Mouse (Mus musculus): ENCODE data around the gene Rasa2.
"Not testable (repeated sequence)": the region's sequence is repeated elsewhere in the genome, so short reads cannot be mapped to it uniquely, and the experiment has no call there.

Gene Rasa2

GRCm38 (mm10) chr9:96631389-96632072 is at the start of gene Rasa2:
Gene Rasa2, minus strand, starts transcription at chr9:96631617.
- peak; percentile 98 for ATAC-seq (ENCODE audit: low TSS enrichment)

DNA sequence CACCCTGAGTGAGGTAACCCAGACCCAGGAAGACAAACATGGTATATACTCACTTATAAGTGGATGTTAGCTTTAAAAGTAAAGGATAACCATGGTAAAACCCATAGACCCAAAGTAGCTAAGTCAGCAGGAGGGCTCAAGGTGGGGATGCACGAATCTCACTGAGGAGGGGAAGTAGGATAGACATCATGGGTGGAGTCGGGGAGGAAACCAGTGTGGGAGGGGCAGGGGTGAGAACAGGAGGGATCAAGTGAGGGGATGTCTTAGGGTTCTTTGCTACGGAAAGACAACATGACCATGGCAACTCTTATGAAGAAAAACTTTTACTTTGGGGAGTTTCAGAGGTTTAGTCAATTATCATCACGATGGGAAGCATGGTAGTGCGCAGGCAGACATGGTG is 47.2 kb upstream of the Rasa2 start:
- no peak for ATAC-seq (ENCODE audit: low TSS enrichment)

DNA sequence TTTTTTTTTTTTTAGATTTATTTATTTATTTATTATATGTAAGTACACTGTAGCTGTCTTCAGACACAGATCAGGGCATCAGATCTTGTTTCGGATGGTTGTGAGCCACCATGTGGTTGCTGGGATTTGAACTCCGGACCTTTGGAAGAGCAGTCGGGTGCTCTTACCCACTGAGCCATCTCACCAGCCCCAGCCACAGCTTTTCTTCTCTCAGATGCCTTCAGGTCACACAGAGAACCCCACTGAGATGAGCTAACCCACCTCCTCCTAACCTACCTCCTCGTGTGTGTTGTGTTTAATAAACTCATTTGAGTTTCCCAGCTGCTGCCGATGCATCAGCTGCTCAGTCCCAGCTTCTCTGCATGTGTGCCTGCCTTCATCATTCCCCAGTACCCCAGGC is 46.3 kb upstream of the Rasa2 start:
- ATAC-seq (ENCODE audit: low TSS enrichment) = not testable (repeated sequence)

- no peak for ATAC-seq (ENCODE audit: low TSS enrichment)
Observed at GRCm38 (mm10) chr9:96676671-96677070, 45.3 kb upstream of the Rasa2 start.

DNA sequence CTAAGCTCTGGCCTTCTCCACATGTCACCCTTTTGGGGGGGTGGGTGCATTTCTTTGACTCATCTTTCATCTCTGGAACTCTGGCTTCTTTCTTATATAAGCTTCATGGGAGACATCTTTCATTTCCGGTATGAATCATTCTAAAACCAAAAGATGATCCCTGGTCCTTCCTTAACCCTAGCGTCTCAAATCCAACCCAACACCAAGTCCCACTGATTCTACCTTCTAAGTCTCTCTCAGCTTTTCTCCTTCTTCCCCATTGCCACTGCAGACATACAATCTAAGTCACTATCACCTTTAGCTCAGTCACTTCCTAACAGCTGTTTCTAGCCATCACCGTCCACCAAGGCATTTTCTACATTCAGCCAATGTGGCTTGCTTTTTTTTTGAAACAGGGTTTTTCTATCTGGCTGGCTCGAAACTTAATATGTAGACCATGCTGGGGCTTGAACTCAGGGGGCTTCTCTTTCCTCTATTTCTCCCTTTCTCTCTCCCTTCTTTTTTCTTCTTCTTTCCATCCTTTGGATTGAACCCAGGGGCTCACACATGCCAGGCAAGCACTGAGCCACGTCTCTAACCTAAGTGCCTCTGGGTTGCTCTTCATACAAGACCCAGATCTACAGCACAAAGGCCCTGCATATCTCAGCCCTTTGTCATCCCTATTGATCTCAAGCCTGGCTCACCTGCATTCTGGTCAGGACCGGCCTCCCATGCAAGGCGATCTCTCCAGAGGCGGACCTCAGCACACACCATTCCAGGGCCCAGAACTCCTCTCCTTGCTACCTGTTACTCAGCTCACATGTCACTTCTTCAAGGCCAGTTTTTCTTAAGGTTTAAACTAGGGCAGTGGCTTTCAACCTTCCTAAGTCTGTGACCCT is 44.6 kb upstream of the Rasa2 start:
- ATAC-seq (ENCODE audit: low TSS enrichment) = no peak

DNA sequence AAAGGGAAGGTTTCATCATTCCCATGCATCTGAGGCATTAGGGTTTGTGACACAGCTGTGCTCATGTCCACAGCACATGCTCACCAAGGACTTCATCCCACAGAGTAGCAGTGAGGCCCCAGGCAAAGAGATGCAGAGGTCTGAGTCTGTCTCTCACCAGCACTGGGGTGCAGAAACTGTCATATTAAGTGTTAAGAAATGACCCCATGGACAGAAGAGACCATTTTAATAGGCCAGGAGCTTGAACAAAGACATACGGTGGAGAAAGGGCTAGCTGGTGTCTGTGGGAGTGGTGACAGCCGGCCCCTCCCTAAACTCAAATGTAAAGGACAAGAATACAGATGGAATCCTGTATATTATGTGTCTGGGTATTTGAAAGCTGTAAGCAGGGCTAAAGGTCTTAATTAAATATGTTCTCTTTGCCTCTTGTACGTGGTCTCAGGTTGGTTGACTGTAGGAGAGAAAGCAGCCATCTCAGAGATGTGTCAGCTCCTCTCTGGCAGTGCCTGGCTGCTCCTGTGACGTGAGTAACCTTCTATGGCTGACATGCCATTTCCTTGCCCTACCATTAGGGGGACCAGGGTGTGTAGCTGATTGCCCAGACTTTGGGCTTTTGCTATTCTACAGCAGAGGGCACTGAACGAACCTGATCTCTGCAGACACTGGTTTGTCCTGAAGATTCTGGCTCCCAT is 43.8 kb upstream of the Rasa2 start:
- peak; percentile 83 for ATAC-seq (ENCODE audit: low TSS enrichment)

DNA sequence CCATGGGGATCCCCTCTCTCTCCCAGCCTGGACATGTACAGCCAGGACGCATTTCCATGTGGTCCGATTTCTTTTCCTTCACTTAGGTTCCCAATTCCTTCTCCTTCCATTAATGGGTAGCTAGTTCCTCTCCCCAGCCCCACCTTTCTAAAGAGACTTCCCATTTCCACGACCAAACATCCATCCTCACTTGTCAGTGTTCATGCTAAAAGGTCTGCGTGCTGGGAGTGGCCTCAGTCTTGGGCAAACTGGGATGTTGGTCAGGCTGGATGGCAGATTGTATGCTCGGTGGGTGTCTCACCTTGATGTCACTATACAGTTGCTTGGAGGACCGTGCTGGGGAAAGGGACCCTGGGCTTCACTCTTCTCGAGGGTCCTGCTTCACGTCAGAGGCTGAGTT is 42.9 kb upstream of the Rasa2 start:
- no peak for ATAC-seq (ENCODE audit: low TSS enrichment)

DNA sequence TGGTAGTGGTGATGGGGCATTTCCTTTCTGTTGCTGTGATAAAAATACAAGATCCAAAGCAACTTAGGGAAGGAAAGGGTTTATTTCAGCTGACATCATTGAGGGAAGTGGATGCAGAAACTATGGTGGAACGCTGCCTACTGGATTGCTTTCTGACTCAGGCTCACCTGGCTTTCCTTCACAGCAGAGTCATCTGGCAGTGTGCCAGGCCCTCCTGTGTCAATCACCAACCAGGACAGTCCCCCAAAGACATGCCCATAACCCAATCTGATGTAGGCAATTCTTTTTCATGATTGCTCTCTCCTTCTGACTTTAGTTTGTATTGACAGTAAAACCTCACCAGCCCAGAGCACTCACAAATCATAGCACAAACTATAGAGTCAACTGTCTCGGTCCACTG is 41.0 kb upstream of the Rasa2 start:
- no peak for ATAC-seq (ENCODE audit: low TSS enrichment)

DNA sequence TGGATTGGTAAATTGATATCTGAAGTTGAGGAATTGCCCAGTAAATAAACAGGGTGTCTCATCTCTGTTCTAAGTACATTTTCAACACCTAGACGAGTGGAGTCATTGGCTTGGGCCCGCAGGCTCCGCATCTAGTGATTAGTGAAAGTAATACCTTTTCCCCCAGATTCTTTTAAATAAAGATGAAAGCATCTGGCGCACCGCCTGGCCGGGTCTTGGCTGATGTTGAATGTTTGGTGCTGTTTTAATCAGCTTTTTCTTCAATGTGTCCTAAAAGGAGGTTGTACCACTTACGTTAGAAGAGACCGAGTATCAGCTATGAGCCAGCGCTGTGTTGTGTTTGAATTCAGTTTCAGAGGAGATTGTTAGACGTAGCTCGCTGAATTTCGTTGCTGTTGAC is 39.8 kb upstream of the Rasa2 start:
- no peak for ATAC-seq (ENCODE audit: low TSS enrichment)

DNA sequence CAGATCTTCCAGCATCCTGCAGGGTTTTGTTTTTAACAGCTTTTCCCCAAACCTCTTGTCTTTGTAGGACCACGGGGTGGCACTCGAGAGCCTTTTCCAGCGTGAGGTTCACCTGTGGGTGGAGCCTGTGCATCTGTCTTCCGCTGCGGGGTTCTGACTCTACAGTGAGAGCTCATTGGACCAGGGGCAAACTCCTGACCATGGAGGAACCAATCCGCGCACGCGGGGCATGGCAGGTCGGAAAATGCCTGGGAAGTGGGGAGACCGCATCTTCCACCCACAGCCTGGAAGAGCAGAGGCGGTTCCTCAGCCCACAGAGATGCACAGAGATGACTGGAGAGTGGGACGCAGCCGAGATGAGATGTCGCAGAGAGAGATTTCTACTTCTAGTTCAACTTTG is 38.5 kb upstream of the Rasa2 start:
- peak; percentile 98 for ATAC-seq (ENCODE audit: low TSS enrichment)

- peak; percentile 76 for ATAC-seq (ENCODE audit: low TSS enrichment)
Observed at GRCm38 (mm10) chr9:96668628-96669027, 37.2 kb upstream of the Rasa2 start.

DNA sequence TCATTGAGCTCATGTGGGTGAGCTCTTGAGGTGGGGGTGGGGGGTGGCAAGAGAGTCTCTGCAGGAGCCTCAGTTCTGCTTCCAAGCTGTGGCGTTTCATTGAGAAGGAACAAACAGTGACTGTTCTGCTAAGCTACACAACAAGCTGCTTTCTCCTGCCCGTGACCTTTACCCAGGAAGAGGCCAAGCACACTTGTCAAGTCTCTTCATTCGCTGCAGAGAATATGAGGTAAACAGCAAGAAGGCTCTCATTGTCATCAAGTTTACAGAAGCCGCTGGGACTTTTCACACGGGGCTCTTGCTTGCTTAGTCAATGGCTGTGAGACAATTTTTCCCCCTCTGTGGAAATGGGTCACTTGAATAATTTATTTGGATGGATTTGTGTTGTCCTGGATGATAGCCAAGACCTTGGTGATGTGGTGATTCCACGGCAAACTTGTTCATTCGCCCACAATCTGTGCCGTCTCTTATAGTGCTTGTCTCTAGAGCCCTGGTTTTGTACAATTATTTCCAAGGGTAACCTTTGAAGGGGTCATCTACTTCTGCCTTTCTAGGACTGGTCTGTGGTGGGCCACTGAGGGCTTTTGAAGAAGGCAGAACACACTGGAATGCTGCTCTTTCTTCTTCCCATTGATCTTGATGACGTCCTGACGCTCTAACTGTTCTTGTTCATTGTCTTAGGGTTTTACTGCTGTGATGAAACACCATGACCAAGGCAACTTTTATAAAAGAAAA is 29.3 kb upstream of the Rasa2 start:
- ATAC-seq (ENCODE audit: low TSS enrichment) = peak; percentile 52; the same call in 1 of the 2 replicates

- no peak for ATAC-seq (ENCODE audit: low TSS enrichment)
Observed at GRCm38 (mm10) chr9:96659801-96660200, 28.4 kb upstream of the Rasa2 start.

DNA sequence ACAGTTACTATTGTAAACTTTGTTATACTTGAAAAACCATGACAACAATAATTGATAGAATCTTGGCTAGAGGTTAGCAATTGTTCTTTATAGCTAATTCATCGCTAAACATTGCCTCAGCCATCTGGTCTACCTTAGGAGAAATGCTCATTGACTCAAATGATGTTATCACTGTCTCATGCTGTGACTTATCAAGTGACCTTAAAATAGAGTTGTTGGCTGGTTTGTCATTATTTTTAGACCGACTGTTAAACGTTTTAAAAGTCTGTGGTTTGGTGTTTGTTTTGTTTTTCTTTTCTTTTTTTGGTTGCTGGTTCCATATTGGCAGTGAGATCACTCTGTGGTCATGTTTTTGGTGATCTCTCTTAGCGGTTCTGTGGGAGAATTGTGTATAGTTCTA is 22.1 kb upstream of the Rasa2 start:
- no peak for ATAC-seq (ENCODE audit: low TSS enrichment)

DNA sequence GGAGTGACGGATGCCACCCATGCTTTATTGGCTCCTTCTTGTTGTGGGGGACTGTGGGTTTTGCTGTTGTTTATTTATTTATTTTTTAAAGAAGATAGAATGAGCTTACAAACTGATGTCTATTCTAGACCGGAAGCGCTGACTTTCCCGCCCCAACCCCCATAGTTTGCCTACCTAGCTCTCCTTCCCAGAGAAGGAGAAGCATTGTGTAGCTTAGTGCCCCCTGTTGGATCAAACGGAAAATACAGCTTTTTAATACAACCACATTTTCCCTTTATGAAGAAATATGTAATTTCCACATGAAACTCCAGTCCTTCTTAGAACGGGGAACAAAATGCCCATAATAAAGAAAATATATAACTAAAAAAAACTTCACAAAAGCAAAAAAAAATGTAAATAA is 21.3 kb upstream of the Rasa2 start:
- ATAC-seq (ENCODE audit: low TSS enrichment) = no peak

DNA sequence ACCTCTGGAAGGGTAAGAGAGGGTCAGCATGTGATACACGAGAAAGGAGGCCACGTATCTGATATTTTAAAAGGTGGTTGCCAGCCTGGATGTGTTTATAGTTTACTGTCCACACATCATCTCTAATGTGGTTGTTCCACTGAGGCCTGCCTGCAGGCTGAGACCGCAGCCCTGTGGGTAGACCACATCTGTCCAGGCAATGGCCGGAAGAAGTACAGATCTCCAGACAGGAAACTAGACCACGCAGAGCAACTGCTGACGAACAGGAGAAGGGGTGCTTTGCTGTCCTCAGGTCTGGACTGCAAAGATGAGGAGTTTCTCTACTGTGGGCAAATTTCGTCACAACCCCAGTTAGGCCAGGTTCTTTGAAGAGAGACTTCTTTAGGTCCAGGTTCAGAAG is 19.4 kb upstream of the Rasa2 start:
- no peak for ATAC-seq (ENCODE audit: low TSS enrichment)

- ATAC-seq (ENCODE audit: low TSS enrichment) = peak; percentile 33
Observed at GRCm38 (mm10) chr9:96649924-96650323, 18.5 kb upstream of the Rasa2 start.

DNA sequence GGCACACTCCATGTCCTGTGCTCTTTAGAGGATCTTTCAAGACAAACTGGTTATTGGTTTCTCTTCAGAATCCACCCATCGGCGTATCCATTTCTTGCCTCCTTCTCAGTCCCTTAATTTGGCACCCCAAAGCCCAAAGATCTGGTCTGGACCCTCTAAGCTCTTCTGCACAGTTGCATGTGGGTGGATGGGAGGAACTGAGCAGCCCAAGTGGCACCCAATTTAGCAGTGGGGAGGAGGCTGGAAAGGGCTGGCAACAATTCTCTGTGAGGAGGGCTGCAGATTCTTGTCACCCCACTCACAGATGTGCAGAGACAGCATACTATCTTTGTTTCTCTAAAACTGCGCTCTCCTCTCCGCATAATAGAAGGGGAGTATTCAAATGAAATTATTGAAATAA is 17.9 kb upstream of the Rasa2 start:
- ATAC-seq (ENCODE audit: low TSS enrichment) = peak; percentile 86

DNA sequence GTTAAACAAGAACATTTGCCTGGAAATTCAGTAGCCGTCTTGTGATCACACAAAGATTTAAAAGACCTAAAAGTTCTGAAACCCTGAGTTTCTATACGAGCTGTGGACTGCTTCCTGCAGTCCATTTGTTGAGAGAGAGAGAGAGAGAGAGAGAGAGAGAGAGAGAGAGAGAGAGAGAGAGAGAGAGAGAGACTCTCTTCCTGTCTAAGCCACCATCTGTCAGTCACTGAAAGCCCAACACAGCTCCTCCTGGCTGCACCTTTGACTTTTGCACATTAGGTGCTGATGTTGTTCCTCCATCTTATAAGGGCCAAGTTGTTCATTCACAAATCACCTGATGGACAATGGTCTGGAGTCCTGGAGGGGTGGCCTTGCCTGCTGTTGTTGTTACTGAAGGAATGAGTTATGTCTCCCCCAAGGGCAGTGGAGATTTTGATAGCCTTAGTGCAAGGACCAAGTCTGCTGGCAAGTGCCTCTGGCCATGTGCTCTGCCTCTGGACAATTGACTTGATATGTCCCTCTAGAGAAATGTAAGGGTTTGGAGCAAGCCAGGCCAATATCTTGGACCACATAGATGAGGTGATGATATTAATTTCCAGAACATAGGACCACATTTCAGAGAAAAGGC is 15.4 kb upstream of the Rasa2 start:
- ATAC-seq (ENCODE audit: low TSS enrichment) = no peak

DNA sequence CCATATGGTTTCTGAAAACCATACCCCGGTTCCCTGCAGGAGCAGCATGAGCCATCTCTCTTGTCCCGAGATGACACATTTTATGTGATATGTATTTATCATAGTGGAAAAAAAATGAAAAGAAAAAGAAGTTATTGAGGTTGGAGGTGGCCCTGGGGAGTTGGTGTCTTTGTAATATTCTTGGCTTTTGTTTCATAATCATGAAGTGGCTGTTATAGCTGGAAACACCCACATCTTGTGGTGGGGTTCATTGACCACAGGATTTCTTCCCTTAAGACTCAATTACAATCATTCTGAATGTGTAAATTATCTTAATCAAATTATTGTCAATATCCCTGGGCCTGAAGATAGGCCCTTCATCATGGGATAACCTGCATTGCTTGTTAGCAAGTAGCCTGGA is 13.4 kb upstream of the Rasa2 start:
- ATAC-seq (ENCODE audit: low TSS enrichment) = no peak

DNA sequence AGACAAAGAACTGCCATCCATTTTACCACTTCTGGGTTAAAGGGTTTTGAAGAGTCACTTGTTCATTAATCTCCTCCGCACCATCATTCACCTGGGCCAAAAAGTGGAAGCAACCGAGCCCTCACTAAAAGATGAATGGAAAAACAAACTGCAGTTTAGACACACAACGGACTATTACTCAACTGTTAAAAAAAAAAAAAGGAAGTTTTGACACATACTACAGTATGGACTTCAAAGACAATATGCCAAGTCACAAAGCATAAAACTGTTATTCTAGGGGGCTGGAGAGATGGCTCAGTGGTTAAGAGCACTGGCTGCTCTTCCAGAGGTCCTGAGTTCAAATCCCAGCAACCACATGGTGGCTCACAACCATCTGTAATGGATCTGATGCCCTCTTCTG is 12.6 kb upstream of the Rasa2 start:
- not testable (repeated sequence) for ATAC-seq (ENCODE audit: low TSS enrichment)
